Mouse (Mus musculus) liver, embryonic 14.5 days (tissue): Measurements from ENCODE around the gene Cbx2. TPM values are rescaled to one million over a fixed set of nuclear protein-coding genes. Genes with fewer than 3 reads are reported as not detected.

Source experiments
- ATAC-seq: fragments of 200-750 bp; cut with Nextera tagmentation; 2 replicates; pipeline ENCODE4 v1.8.0; 2017; ENCODE audit warnings: moderate number of reproducible peaks, mild to moderate bottlenecking, moderate library complexity; ENCODE audit not compliant: insufficient read depth
- DNase-seq, 3 experiments: peaks; one replicate each; pipeline ENCODE4 v3.0.0-alpha.2; 2012 to 2013; ENCODE audit warnings: low read depth in 3 of 3, low spot score in 3 of 3
- H3K27ac ChIP-seq: fragments of 300-500 bp; sonication (generic); 2 replicates; pipeline ENCODE4 v1.5.1; 2014; ENCODE audit warnings: moderate library complexity, mild to moderate bottlenecking, control low read depth, inconsistent platforms
- H3K27me3 ChIP-seq: fragments of 300-500 bp; sonication (generic); 2 replicates; pipeline ENCODE4 v1.6.1; 2014; ENCODE audit warnings: mild to moderate bottlenecking, low read length, moderate library complexity; ENCODE audit not compliant: control insufficient read depth, insufficient read depth
- H3K36me3 ChIP-seq: fragments of 300-500 bp; sonication (generic); replicated peaks from 2 replicates; pipeline ENCODE4 v1.6.1; 2014; ENCODE audit warnings: low read depth; ENCODE audit not compliant: control insufficient read depth, insufficient read depth
- H3K4me1 ChIP-seq, 2 experiments: fragments of 200-500 bp in 1 of 2; fragments of 300-500 bp in 1 of 2; sonication (generic) in 1 of 2; replicated peaks; 2 replicates each; pipeline ENCODE4 v1.6.1; 2012 to 2014; ENCODE audit warnings: antibody characterized with exemption in 1 of 2, inconsistent platforms in 1 of 2, low read length in 1 of 2; ENCODE audit not compliant: control insufficient read depth in 2 of 2, insufficient read depth in 2 of 2
- H3K4me2 ChIP-seq: fragments of 300-500 bp; sonication (generic); 2 replicates; pipeline ENCODE4 v1.6.1; 2014; ENCODE audit warnings: low read depth, mild to moderate bottlenecking, control low read depth, moderate library complexity
- H3K4me3 ChIP-seq, 2 experiments: fragments of 200-500 bp in 1 of 2; fragments of 300-500 bp in 1 of 2; sonication (generic) in 1 of 2; 2 replicates each; pipeline ENCODE4 v1.5.1; 2012 to 2014; ENCODE audit warnings: low read depth in 2 of 2, low read length in 2 of 2, mild to moderate bottlenecking in 2 of 2, control low read depth in 1 of 2, inconsistent platforms in 1 of 2, moderate library complexity in 1 of 2; ENCODE audit not compliant: insufficient read depth in 1 of 2
- H3K9ac ChIP-seq: fragments of 300-500 bp; sonication (generic); replicated peaks from 2 replicates; pipeline ENCODE4 v1.6.1; 2014; ENCODE audit warnings: mild to moderate bottlenecking, control low read depth, moderate library complexity
- H3K9me3 ChIP-seq: fragments of 300-500 bp; sonication (generic); 2 replicates; pipeline ENCODE4 v1.6.1; 2016; ENCODE audit warnings: low read length, mixed read lengths; ENCODE audit not compliant: control insufficient read depth
- CTCF ChIP-seq: IDR thresholded peaks from 2 replicates; pipeline ENCODE4 v1.5.1; 2016; ENCODE audit warnings: antibody characterized with exemption, low read depth, control low read depth
- EP300 ChIP-seq: IDR thresholded peaks from 2 replicates; pipeline ENCODE4 v1.6.1; 2016; ENCODE audit warnings: antibody characterized with exemption, low read depth
- WGBS: fragments of 180-500 bp; shearing (Covaris S2); extraction: QIAGEN DNeasy Blood & Tissue Kit; methylation state at CpG from one replicate; pipeline ENCODE4 v1.1.7; 2014; ENCODE audit not compliant: insufficient replicate concordance; 5-methylcytosine and 5-hydroxymethylcytosine counted together
- polyA plus RNA-seq, 2 experiments: library from polyadenylated mRNA; depleted of rRNA in 1 of 2; stranded (reverse) in 1 of 2; unstranded in 1 of 2; fragments of >200 nt; fragmentation: Nextera tagmentation in 1 of 2; extraction: Ambion mirVana in 1 of 2; gene quantifications; 2 replicates each; pipeline versions ENCODE4 v1.2.1 to v1.2.3; 2012 to 2014

The Cbx2 gene
- polyA plus RNA-seq, 2 experiments = 1.7 to 1.8 TPM

- 49% methylated on average over 4 of the region's 4 CpGs for WGBS
- Histone ChIP-seq H3K4me2 (no peak overlapping the region), H3K4me1 (no peaks in the 10 kb centered on the region), H3K9ac (no peak overlapping the region), H3K27me3 (peaks cover 15% of the 10 kb centered on the region), H3K4me3 (no peak overlapping the region), H3K36me3 (no peaks in the 10 kb centered on the region), H3K27ac (no peak overlapping the region), H3K9me3 (no peaks in the 10 kb centered on the region)
- no peak for DNase-seq
- no peak for TF ChIP-seq EP300
- TF ChIP-seq CTCF = no peak
- no peak for ATAC-seq
Measured at GRCm38 (mm10) chr11:119001493-119002128, 21.2 kb upstream of the Cbx2 start.

DNA sequence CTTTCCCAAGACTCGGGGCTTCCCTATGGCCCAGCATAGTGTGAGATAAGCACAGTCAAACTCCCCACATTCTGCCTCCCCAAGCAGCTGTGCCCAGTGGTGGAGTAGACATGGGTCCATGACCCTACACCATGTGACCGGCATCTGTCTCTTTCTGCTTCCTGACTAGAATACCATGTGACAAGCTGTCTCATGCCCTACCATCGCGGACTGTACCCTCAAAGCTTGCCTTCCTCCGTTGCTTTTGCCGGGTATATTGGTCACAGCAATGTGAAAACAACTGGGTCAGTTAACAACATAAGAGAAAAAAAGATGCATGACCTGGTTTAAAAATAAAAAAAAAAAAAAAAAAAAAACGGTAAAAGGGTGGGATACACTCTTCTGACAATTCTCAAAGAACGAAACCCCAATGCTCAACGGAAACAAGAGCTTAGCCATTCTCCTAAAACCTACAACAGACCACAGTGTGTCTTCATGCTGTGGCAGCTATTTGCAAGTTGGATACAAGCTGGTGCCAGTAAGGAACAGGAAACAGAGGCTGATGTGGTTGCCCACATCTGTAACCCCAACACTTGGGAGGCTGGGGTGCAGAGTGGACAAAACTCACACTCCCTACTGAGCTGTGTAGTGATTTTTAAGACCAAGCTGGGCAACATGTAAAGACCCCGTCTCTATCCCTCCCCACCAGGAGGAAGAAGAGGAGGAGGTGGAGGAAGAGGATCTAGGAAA, 17.1 kb upstream of the Cbx2 start:
- H3K4me1 ChIP-seq = no peaks in the 10 kb centered on the region
- H3K27me3 ChIP-seq = no peaks in the 10 kb centered on the region
- no peaks in the 10 kb centered on the region for H3K9me3 ChIP-seq
- no peaks in the 10 kb centered on the region for H3K36me3 ChIP-seq
- 57% methylated on average over 10 of the region's 10 CpGs for WGBS
- TF ChIP-seq CTCF (no peak), EP300 (no peak)
- DNase-seq (no peak), ATAC-seq (no peak)
- no peak overlapping the region for H3K4me2 ChIP-seq
- no peak overlapping the region for H3K4me3 ChIP-seq
- H3K27ac ChIP-seq = no peak overlapping the region
- H3K9ac ChIP-seq = no peak overlapping the region

DNA sequence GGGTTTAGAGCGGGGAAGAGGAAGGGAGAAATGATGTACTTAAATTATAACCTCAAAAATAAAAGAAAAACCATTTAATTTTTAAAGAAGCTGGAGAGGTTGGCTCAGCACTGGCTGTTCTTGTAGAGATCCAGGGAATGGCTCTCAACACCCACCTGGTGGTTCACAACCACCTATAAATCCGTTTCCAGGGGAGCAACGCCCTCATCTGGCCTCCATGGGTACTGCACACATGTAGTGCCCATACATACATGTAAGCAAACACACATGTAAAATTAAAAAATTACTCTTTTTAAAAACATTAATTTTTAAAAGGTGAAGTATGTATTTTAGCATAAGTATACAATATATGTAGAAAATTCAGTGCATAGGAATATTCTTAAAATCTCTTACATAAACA, 16.3 kb upstream of the Cbx2 start:
- WGBS = 27% methylated on average over 3 of the region's 3 CpGs
- H3K9ac ChIP-seq = no peak overlapping the region
- no peaks in the 10 kb centered on the region for H3K9me3 ChIP-seq
- no peak for DNase-seq
- no peaks in the 10 kb centered on the region for H3K36me3 ChIP-seq
- H3K27ac ChIP-seq = no peak overlapping the region
- TF ChIP-seq CTCF (no peak), EP300 (no peak)
- H3K27me3 ChIP-seq = no peaks in the 10 kb centered on the region
- H3K4me2 ChIP-seq = no peak overlapping the region
- H3K4me3 ChIP-seq = no peak overlapping the region
- no peak for ATAC-seq
- no peaks in the 10 kb centered on the region for H3K4me1 ChIP-seq

DNA sequence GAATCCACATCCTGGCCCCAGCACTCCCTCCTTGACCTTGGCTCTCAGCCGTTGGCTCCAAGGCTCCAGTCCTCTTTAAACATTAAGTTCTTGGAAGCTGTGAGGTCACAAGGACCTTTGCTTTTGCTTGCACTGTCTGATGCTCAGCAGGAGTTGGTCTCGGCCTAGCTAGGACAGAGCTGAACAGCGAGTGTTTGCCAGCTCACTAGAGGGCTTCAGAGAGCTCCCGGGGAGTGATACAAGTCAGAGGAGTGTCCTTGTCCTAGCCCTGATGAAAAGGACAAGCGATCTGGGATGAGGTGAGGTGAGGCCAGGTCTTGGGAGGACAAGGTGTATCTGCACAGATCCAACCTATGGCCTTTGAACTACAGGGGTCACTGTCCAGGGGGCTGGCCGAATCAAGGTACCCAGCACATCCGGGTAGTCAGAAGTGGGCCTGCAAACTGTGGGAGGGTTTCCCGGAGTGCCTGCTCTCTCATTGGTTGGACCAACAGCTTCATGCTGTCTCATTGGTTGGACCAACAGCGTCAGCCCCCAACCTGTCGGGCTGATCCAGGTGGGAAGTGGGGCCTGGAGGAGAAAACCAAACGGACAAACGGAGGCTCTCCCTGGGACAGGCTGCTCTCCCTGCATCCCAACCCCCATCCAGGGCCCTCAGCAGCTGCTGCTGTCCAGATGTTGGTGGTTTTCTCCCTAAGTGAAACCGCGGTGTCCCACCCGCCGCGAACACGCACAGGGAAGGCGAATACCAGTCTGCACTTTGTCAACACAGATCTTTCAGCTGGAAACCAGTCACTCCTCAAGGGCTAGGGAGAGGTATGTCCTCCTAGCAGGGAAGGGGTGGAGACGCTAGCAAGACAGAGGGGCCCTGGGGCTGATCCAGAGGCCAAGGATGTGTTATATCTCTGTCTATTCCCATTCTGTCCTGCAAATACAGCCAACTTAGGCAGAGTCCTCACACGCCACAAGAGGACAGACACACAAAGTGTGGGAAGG, 15.0 kb upstream of the Cbx2 start:
- H3K4me3 ChIP-seq = peak overlapping the region; percentile 13 to 15
- no peak for DNase-seq
- TF ChIP-seq EP300 (no peak), CTCF (no peak)
- H3K9me3 ChIP-seq = no peaks in the 10 kb centered on the region
- no peaks in the 10 kb centered on the region for H3K27me3 ChIP-seq
- no peak overlapping the region for H3K9ac ChIP-seq
- ATAC-seq = no peak
- no peaks in the 10 kb centered on the region for H3K4me1 ChIP-seq
- 27% methylated on average over 21 of the region's 21 CpGs for WGBS
- no peaks in the 10 kb centered on the region for H3K36me3 ChIP-seq
- H3K27ac ChIP-seq = no peak overlapping the region
- H3K4me2 ChIP-seq = peak overlapping the region; percentile 33; the same call in 1 of the 2 replicates
